Mouse (Mus musculus) heart, embryonic 16.5 days (tissue): ENCODE data around the gene Dglucy. TPM values are rescaled to one million over a fixed set of nuclear protein-coding genes. Genes with fewer than 3 reads are reported as not detected.

Source experiments
- ATAC-seq: fragments of 200-750 bp; cut with Nextera tagmentation; replicated peaks from 2 replicates; pipeline ENCODE4 v1.8.0; 2017; ENCODE audit warnings: moderate number of reproducible peaks; ENCODE audit not compliant: insufficient read depth, low FRiP score; ENCODE audit errors: extremely low read depth
- H3K27ac ChIP-seq: fragments of 300-500 bp; sonication (generic); 2 replicates; pipeline ENCODE4 v1.5.1; 2014; ENCODE audit warnings: mild to moderate bottlenecking, low read length, control low read depth, moderate library complexity
- H3K27me3 ChIP-seq: fragments of 300-500 bp; sonication (generic); 2 replicates; pipeline ENCODE4 v1.6.1; 2014; ENCODE audit warnings: low read length, mixed read lengths; ENCODE audit not compliant: control insufficient read depth, insufficient read depth
- H3K36me3 ChIP-seq: fragments of 300-500 bp; sonication (generic); 2 replicates; pipeline ENCODE4 v1.6.1; 2014; ENCODE audit not compliant: control insufficient read depth, insufficient read depth
- H3K4me1 ChIP-seq: fragments of 300-500 bp; sonication (generic); 2 replicates; pipeline ENCODE4 v1.6.1; 2014; ENCODE audit warnings: low read length, mixed read lengths; ENCODE audit not compliant: control insufficient read depth, insufficient read depth
- H3K4me2 ChIP-seq: fragments of 300-500 bp; sonication (generic); 2 replicates; pipeline ENCODE4 v1.6.1; 2014; ENCODE audit warnings: low read depth, mild to moderate bottlenecking, control low read depth, low read length
- H3K4me3 ChIP-seq: fragments of 300-500 bp; sonication (generic); 2 replicates; pipeline ENCODE4 v1.5.1; 2014; ENCODE audit warnings: mild to moderate bottlenecking, control low read depth, low read length
- H3K9ac ChIP-seq: fragments of 300-500 bp; sonication (generic); 2 replicates; pipeline ENCODE4 v1.6.1; 2014; ENCODE audit warnings: low read length, control low read depth
- H3K9me3 ChIP-seq: fragments of 300-500 bp; sonication (generic); replicated peaks from 2 replicates; pipeline ENCODE4 v1.6.1; 2016; ENCODE audit warnings: low read length; ENCODE audit not compliant: control insufficient read depth
- WGBS: fragments of 180-500 bp; shearing (Covaris S2); extraction: QIAGEN DNeasy Blood & Tissue Kit; methylation state at CpG from one replicate; pipeline ENCODE4 v1.1.7; 2014; 5-methylcytosine and 5-hydroxymethylcytosine counted together
- polyA plus RNA-seq: library from polyadenylated mRNA; unstranded; fragments of >200 nt; fragmentation: Nextera tagmentation; extraction: Ambion mirVana; gene quantifications from 2 replicates; pipeline ENCODE4 v1.2.1, GENCODE M21; 2015

The Dglucy gene
- polyA plus RNA-seq, 1 experiment from 2014 or later: 6.3 TPM

GRCm38 (mm10) chr12:100775911-100776581, 2.8 kb upstream of the Dglucy start:
- Histone ChIP-seq H3K4me3 (no peak overlapping the region), H3K36me3 (no peaks in the 10 kb centered on the region), H3K27ac (no peak overlapping the region), H3K4me1 (peaks cover 21% of the 10 kb centered on the region), H3K9ac (no peak overlapping the region), H3K27me3 (no peaks in the 10 kb centered on the region), H3K4me2 (no peak overlapping the region), H3K9me3 (no peaks in the 10 kb centered on the region; the same call in 1 of the 2 replicates)
- 61% methylated on average over 8 of the region's 8 CpGs for WGBS
- ATAC-seq: no peak

DNA sequence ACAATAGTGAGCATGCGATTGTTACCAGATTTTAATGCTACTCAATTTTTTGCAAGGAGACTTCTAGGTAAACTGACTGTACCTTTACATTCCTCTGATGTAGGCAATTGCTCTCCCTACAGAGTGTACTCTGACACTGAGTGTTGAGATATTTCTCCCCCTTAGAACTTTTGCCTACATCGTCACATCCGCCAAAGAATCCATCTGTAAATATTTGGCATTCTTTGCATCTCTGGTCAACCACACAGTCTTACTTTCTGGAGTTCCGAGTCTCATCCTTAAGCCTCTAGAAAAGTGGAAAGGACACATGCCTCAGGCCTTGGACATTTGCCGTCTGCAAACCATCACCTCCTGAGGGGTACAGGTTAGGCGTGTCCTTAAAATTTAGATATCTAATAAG, 1.9 kb upstream of the Dglucy start:
- H3K27ac ChIP-seq: no peak overlapping the region
- no peaks in the 10 kb centered on the region for H3K27me3 ChIP-seq
- peaks cover 21% of the 10 kb centered on the region for H3K4me1 ChIP-seq
- H3K4me2 ChIP-seq: no peak overlapping the region
- H3K4me3 ChIP-seq: no peak overlapping the region
- no peaks in the 10 kb centered on the region; the same call in 1 of the 2 replicates for H3K9me3 ChIP-seq
- 74% methylated on average over 6 of the region's 6 CpGs for WGBS
- no peak overlapping the region for H3K9ac ChIP-seq
- no peak for ATAC-seq
- no peaks in the 10 kb centered on the region for H3K36me3 ChIP-seq

DNA sequence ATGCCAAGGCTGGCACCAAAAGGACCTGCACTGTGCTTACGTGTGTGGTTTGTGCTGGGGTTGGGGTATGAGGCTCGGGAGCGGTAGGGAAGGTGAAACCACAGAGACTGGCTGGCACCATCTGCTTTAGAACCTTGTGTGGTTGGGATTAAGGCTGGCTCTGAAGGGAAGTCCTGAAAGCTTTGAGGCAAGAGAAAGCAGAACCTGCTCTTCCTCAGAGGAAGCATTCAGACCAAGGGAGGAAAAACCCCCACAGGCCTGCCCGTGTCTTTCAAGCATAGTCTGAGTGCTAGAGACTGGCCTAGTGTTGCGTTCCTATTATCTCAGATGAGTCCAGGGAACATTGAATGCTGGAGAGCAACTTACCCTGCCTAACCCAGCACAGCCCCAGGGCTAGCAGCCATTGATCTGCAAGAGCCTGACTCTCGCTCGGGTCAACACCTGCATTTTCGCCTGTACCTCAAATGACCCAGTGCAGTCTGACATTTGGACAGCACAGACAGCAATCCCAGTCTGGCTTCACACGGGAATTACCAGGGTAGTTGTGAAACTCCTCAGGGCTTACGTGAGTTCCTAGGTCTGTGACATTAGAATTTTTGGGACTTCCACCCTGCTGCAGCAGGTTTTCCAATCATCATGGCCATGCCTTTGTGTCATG, 452 bp upstream of the Dglucy start:
- H3K27ac ChIP-seq: peak overlapping the region; percentile 89
- no peaks in the 10 kb centered on the region for H3K36me3 ChIP-seq
- peak overlapping the region; percentile 75 for H3K9ac ChIP-seq
- H3K4me3 ChIP-seq: peak overlapping the region; percentile 54
- WGBS: 69% methylated on average over 10 of the region's 10 CpGs
- peaks cover 18% of the 10 kb centered on the region for H3K4me1 ChIP-seq
- no peaks in the 10 kb centered on the region for H3K27me3 ChIP-seq
- no peaks in the 10 kb centered on the region; the same call in 1 of the 2 replicates for H3K9me3 ChIP-seq
- ATAC-seq: peak; percentile 6; the same call in 1 of the 2 replicates
- H3K4me2 ChIP-seq: peak overlapping the region; percentile 69

- H3K9ac ChIP-seq: no peak overlapping the region
- no peaks in the 10 kb centered on the region for H3K36me3 ChIP-seq
- 94% methylated on average over 10 of the region's 10 CpGs for WGBS
- H3K9me3 ChIP-seq: no peaks in the 10 kb centered on the region; the same call in 1 of the 2 replicates
- no peaks in the 10 kb centered on the region for H3K27me3 ChIP-seq
- H3K4me2 ChIP-seq: no peak overlapping the region
- H3K27ac ChIP-seq: no peak overlapping the region
- H3K4me1 ChIP-seq: peaks cover 18% of the 10 kb centered on the region
- ATAC-seq: no peak
- H3K4me3 ChIP-seq: no peak overlapping the region
Observed at GRCm38 (mm10) chr12:100780416-100780815, 1.6 kb downstream of the Dglucy start.

- H3K4me2 ChIP-seq: no peak overlapping the region
- WGBS: 83% methylated on average over 13 of the region's 13 CpGs
- H3K4me3 ChIP-seq: no peak overlapping the region
- H3K27me3 ChIP-seq: no peaks in the 10 kb centered on the region
- H3K4me1 ChIP-seq: peaks cover 18% of the 10 kb centered on the region
- no peaks in the 10 kb centered on the region for H3K36me3 ChIP-seq
- ATAC-seq: no peak
- H3K9ac ChIP-seq: no peak overlapping the region
- H3K9me3 ChIP-seq: no peaks in the 10 kb centered on the region; the same call in 1 of the 2 replicates
- no peak overlapping the region for H3K27ac ChIP-seq
Observed at GRCm38 (mm10) chr12:100781428-100782120, 2.7 kb downstream of the Dglucy start.

DNA sequence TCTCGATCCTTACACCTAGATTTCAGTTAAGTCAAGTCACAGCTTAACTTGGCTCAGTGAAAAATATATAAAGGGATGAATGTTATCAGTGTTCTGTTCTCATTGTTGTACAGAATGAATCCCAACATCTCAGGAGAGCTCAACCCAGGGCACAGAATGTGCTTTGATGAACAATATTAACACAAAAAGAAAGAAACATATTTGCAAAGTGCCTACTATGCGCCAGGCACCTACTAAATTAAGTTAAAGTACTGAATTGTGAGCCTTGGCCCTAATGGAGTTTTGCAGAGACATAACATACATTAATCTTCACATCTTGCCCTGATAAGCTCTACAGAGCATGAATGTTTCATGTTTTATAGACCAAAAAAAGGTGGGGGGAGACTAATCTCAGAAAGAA, 5.3 kb downstream of the Dglucy start:
- H3K27ac ChIP-seq: no peak overlapping the region
- H3K4me3 ChIP-seq: no peak overlapping the region
- no peak overlapping the region for H3K9ac ChIP-seq
- WGBS: 67% methylated on average over 2 of the region's 2 CpGs
- no peak overlapping the region for H3K4me2 ChIP-seq
- peaks cover 7% of the 10 kb centered on the region for H3K4me1 ChIP-seq
- no peaks in the 10 kb centered on the region for H3K27me3 ChIP-seq
- ATAC-seq: no peak
- no peaks in the 10 kb centered on the region for H3K36me3 ChIP-seq
- no peaks in the 10 kb centered on the region for H3K9me3 ChIP-seq

GRCm38 (mm10) chr12:100785344-100785743, 6.5 kb downstream of the Dglucy start:
- WGBS: 31% methylated on average over 7 of the region's 7 CpGs
- H3K36me3 ChIP-seq: no peaks in the 10 kb centered on the region
- no peak overlapping the region for H3K27ac ChIP-seq
- H3K4me2 ChIP-seq: no peak overlapping the region
- no peaks in the 10 kb centered on the region for H3K9me3 ChIP-seq
- no peak for ATAC-seq
- no peak overlapping the region for H3K9ac ChIP-seq
- no peaks in the 10 kb centered on the region for H3K4me1 ChIP-seq
- no peak overlapping the region for H3K4me3 ChIP-seq
- no peaks in the 10 kb centered on the region for H3K27me3 ChIP-seq

DNA sequence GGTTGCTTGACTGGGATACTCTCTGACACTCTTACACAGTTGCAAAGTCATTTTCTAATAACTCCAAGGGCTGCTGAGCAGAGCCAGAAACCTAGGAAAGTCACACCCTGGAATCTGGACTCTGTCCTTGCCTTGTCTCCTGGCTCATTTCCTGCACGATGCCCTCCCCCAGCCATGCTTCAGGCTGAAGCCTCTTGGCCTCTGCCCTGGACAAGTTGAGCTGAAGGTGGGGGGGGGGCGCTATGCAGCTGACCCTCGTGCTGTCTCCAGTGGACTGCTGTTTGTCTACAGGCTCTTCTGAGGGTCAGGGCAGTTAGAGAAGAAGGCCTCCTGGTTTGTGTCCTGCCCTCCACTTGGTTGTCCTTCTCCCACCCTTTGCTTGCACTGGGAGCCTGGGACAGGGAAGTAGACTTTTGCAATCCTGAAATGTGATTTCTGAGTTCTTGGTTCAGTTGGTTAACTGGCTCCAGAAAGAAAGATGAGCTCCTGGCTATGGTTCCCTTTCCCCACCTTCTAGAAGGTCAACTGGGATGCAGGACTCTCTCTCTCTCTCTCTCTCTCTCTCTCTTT, 11.2 kb downstream of the Dglucy start:
- Histone ChIP-seq H3K9me3 (no peaks in the 10 kb centered on the region), H3K4me1 (no peaks in the 10 kb centered on the region), H3K27me3 (no peaks in the 10 kb centered on the region), H3K27ac (no peak overlapping the region), H3K9ac (no peak overlapping the region), H3K4me3 (no peak overlapping the region), H3K4me2 (no peak overlapping the region), H3K36me3 (no peaks in the 10 kb centered on the region)
- no peak for ATAC-seq
- 35% methylated on average over 3 of the region's 3 CpGs for WGBS

DNA sequence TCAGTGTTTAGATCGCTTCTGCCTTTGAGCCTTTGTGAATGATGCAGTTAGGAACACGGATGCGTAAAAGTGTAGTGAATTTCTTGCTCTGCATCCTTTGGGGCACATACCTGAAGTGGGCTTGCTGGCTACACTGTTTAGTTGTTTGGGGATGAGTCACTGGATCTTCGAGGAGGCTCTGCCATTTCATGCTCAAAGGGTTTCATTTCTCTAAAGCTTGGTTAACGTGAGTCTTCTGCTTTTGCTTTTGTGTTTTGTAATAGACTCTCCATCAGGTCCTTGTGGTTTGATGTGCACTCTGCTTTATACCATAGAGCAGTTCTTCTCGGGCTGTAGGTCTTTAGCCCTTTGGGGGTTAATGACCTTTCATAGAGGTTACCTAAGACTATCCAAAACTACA, 12.6 kb downstream of the Dglucy start:
- H3K27me3 ChIP-seq: no peaks in the 10 kb centered on the region
- H3K4me1 ChIP-seq: no peaks in the 10 kb centered on the region
- H3K27ac ChIP-seq: no peak overlapping the region
- WGBS: 83% methylated on average over 6 of the region's 6 CpGs
- no peaks in the 10 kb centered on the region for H3K9me3 ChIP-seq
- ATAC-seq: no peak
- no peak overlapping the region for H3K9ac ChIP-seq
- no peaks in the 10 kb centered on the region for H3K36me3 ChIP-seq
- H3K4me3 ChIP-seq: no peak overlapping the region
- H3K4me2 ChIP-seq: no peak overlapping the region
